In the genomic region with DNA sequence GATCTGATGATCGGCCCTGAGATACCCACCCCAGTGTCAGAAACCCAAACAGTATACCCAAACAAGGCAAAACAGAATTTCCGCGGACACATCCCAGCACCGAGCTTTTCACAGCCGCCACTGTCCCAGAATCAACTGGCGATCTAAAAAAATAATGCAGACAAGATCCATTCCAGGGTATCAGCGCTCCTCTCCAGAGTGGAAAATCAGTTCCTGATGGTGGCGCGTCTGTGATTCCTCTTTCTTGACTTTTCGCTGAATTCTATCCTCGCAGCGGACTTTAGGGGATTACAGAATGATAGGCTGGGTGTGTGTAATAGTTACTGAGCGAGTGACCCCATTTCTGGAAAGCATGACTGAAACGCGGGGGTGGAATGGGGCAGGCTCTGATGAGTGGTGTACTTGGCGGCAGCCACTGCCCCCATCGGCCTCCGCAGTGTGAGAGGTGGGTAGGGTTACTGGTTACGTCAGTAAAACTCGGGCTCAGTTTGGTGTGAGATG, we compare ENCODE assay signal across 8 mouse cellular contexts. TPM values are rescaled to one million over a fixed set of nuclear protein-coding genes. Genes with fewer than 3 reads are reported as not detected.
DNase-seq lines count a peak whose midpoint lies in the region; ATAC-seq and TF ChIP-seq lines count a peak whose summit lies in the region.

No protein-coding gene starts in this region.

- peak overlapping the region; percentile 88 for H3K27ac ChIP-seq in cerebellum, adult 2 months (ENCODE audit: insufficient read depth, low read length)

- 7% methylated on average over 20 of the region's 20 CpGs for WGBS in cerebellum, adult 2 months

- H3K4me1 ChIP-seq in cerebellum, adult 2 months (ENCODE audit: control insufficient read depth, insufficient read depth, low read length): peaks cover 3% of the 10 kb centered on the region; the same call in 1 of the 2 replicates

- ATAC-seq in frontal cortex, adult (ENCODE audit: low TSS enrichment): peak; percentile 27; the same call in 1 of the 2 replicates

- TF ChIP-seq CTCF in cerebellum, adult 2 months (IDR thresholded peaks at IDR 0.05; ENCODE audit: borderline replicate concordance, insufficient read depth, low read depth, low read length): no peak

- 0 out of 2 replicates have a peak, but pooled peaks have one; percentile 23 for TF ChIP-seq POLR2A in cerebellum, adult 2 months (IDR thresholded peaks at IDR 0.05; ENCODE audit: borderline replicate concordance, insufficient read depth, low read length)

- no peaks in the 10 kb centered on the region for H3K27me3 ChIP-seq in cerebellum, adult 2 months (ENCODE audit: control insufficient read depth, insufficient read depth, low read length)

- H3K4me3 ChIP-seq in cerebellum, adult 2 months (replicated peaks; ENCODE audit: insufficient read depth, low read depth, low read length): peak overlapping the region; percentile 91

- DNase-seq in MN1 (ENCODE audit: low spot score): peak; percentile 37
- peak; percentile 64 to 79 for DNase-seq in cerebellum, adult 2 months
- peak; percentile 47 for DNase-seq in heart, postnatal 4 days
- peak; percentile 5 for DNase-seq in layer of hippocampus, adult 9-11 months
- peak; percentile 58 for DNase-seq in lung, postnatal 10 days
- peak; percentile 43 for DNase-seq in ovary, postnatal 36 days (ENCODE audit: low spot score)
- DNase-seq in thymus, postnatal 36 days: peak; percentile 25 to 45

RNA-seq across cellular contexts. Expression of gene Rps6ka3, which starts 46.9 kb away (rescaled TPM):
- 20.6 and 24.3 TPM in 2 replicates for polyA plus RNA-seq in cerebellum, adult 2 months (2012; rRNA removed)
- total RNA-seq in heart, postnatal 4 days (2021): 10 to 100 TPM; 73.5 to 87.4 TPM

Comparison
In these comparisons a context has a peak if more than half of its experiments do, and no peak if none do; other contexts are left out.
1. Peak in every context shown above with its lines: DNase-seq, ATAC-seq, H3K4me3 ChIP-seq and H3K27ac ChIP-seq.
2. DNase-seq: peak in every context shown above with its lines; median percentile 72 in cerebellum, adult 2 months; 58 in lung, postnatal 10 days; 47 in heart, postnatal 4 days; 43 in ovary, postnatal 36 days; 37 in MN1; 35 in thymus, postnatal 36 days; 5 in layer of hippocampus, adult 9-11 months.